Mouse (Mus musculus) ES-Bruce4 (cell line): ENCODE results near the gene Sept5. TPM values are rescaled to one million over a fixed set of nuclear protein-coding genes. Genes with fewer than 3 reads are reported as not detected.

ENCODE experiments used
- H3K27ac ChIP-seq: 2 replicates; pipeline ENCODE4 v1.5.1; 2012; ENCODE audit warnings: low read length, inconsistent platforms; ENCODE audit not compliant: insufficient read depth
- H3K27me3 ChIP-seq: 2 replicates; pipeline ENCODE4 v1.6.1; 2012; ENCODE audit warnings: mild to moderate bottlenecking, low read length, inconsistent platforms; ENCODE audit not compliant: control insufficient read depth, poor library complexity, insufficient read depth, severe bottlenecking
- H3K36me3 ChIP-seq: 2 replicates; pipeline ENCODE4 v1.6.1; 2012; ENCODE audit warnings: inconsistent platforms, mild to moderate bottlenecking, low read length, moderate library complexity; ENCODE audit not compliant: control insufficient read depth, poor library complexity, insufficient read depth, severe bottlenecking
- H3K4me1 ChIP-seq: one replicate; pipeline ENCODE4 v1.8.1; 2011; ENCODE audit warnings: low read length; ENCODE audit not compliant: control insufficient read depth, insufficient read depth
- H3K4me3 ChIP-seq: 2 replicates; pipeline ENCODE4 v1.5.1; 2011; ENCODE audit warnings: low read depth, mild to moderate bottlenecking, low read length
- H3K9ac ChIP-seq: 2 replicates; pipeline ENCODE4 v1.6.1; 2012; ENCODE audit warnings: low read depth, mild to moderate bottlenecking, inconsistent platforms; ENCODE audit not compliant: poor library complexity, severe bottlenecking
- H3K9me3 ChIP-seq: replicated peaks from 2 replicates; pipeline ENCODE4 v1.6.1; 2012; ENCODE audit warnings: mild to moderate bottlenecking, low read length, inconsistent platforms; ENCODE audit not compliant: control insufficient read depth, poor library complexity, insufficient read depth, severe bottlenecking
- CTCF ChIP-seq: IDR thresholded peaks from one replicate; pipeline ENCODE4 v1.8.1; 2011; ENCODE audit warnings: low read depth, low read length
- EP300 ChIP-seq: IDR thresholded peaks from 2 replicates; pipeline ENCODE4 v1.6.1; 2011; ENCODE audit warnings: low read depth, low read length; ENCODE audit not compliant: insufficient read depth
- POLR2A ChIP-seq: IDR thresholded peaks from one replicate; pipeline ENCODE4 v1.8.1; 2011; ENCODE audit warnings: low read length; ENCODE audit not compliant: insufficient read depth
- polyA plus RNA-seq: library from polyadenylated mRNA; stranded (reverse); fragments of >200 nt; gene quantifications from 2 replicates; pipeline ENCODE4 v1.2.4, GENCODE M21; 2011; ENCODE audit warnings: low read depth; ENCODE audit not compliant: missing spikeins, insufficient read depth, insufficient read length

Gene Sept5
- polyA plus RNA-seq, 1 experiment, result 1.8 TPM

DNA sequence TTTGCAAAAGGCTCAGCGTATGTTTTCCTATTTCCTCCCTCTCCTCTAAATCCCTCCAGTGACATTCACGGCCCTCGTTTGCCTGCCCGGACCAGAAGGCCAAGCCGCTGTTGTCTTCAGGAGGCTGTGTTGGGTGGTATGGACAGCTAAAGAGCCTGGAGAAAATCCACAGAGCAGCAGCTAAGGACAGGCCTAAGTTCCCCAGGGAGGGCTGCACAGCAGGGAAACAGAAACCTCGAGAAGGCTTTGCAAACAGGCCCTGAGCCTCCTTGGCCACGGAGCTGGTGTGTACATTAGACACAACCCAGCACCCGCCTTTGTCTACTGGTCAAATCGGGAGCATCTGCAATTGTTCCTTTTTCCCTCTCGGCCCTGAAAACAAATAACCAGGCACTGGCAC, 44.1 kb downstream of the Sept5 start:
- Histone ChIP-seq H3K27ac (no peak overlapping the region), H3K36me3 (no peaks in the 10 kb centered on the region), H3K4me1 (no peaks in the 10 kb centered on the region), H3K9ac (no peak overlapping the region), H3K4me3 (no peak overlapping the region), H3K9me3 (no peaks in the 10 kb centered on the region), H3K27me3 (peaks cover 67% of the 10 kb centered on the region)
- no peak for TF ChIP-seq EP300
- no peak for TF ChIP-seq CTCF
- no peak for TF ChIP-seq POLR2A

DNA sequence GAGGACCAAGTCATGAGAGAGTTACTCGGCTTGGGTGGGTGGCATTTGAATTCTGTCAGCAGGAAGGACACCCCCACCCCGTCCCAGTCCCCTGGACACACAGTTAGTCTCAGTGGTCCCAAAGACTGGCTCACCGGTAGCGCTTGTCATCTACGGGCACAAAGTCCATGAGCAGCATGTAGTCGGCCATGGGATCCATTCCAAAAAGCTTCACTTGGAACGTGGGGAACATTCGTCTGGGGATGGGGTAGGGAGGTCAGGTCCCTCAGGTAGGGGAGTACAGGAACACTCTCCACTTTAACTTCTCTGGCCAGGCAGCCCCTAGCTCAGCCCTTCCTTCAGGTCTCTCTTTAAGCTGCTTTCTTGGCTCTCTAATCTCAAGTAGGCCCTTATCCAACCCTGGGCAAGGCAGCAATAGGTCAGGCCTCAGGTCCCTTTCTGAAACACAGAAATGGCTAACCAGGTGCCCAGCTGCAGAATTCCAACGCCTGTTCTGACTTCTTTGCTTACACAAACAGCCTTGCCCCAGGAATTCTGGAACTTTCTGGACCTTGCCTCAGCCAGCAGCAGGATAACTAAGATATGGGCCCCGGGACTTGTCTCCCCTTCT, 44.7 kb downstream of the Sept5 start:
- H3K4me1 ChIP-seq, result no peaks in the 10 kb centered on the region

DNA sequence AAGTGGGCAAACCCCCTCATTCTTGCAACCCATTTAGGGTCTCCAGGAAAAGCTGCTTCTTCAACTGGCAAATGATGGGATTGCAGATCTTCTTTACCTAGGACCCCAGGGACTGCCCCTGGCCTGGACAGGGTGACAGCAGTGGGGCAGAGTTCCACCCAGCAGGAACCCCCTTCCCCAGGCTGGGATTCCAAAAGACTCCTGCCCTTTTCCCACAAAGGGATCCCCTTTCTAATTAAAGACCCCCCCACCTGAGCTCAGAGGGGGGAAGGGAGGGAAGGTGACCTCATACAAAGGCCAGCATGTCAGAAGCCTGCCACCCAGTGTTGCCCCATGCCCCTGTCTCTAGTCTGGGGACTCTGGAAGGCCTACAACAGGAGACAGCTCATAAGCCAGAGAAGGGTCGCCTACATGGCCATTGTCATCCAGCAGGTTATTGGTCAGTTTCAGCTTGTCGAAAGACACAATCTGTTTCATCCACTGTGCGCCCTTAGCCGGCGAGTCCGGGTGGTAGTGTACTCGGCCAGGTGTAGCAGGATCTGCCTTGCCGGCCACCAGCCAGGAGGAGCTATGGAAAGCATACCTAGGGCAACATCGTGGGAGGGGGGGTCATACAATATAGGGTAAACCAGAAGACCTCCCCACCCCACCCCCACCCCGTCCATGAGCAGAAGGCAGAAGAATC, 45.9 kb downstream of the Sept5 start:
- TF ChIP-seq POLR2A, result no peak
- no peak for TF ChIP-seq EP300
- no peak for TF ChIP-seq CTCF
- no peaks in the 10 kb centered on the region for H3K4me1 ChIP-seq
- no peak overlapping the region for H3K27ac ChIP-seq
- H3K9ac ChIP-seq, result no peak overlapping the region
- H3K4me3 ChIP-seq, result no peak overlapping the region
- H3K27me3 ChIP-seq, result peaks cover 67% of the 10 kb centered on the region
- no peaks in the 10 kb centered on the region for H3K9me3 ChIP-seq
- H3K36me3 ChIP-seq, result no peaks in the 10 kb centered on the region

More for the DNA sequence above, 44.7 kb downstream of the Sept5 start:
- Histone ChIP-seq H3K9me3 (no peaks in the 10 kb centered on the region), H3K27me3 (peaks cover 67% of the 10 kb centered on the region), H3K36me3 (no peaks in the 10 kb centered on the region), H3K4me3 (no peak overlapping the region), H3K9ac (no peak overlapping the region), H3K27ac (no peak overlapping the region)
- TF ChIP-seq EP300 (no peak), POLR2A (no peak), CTCF (no peak)

DNA sequence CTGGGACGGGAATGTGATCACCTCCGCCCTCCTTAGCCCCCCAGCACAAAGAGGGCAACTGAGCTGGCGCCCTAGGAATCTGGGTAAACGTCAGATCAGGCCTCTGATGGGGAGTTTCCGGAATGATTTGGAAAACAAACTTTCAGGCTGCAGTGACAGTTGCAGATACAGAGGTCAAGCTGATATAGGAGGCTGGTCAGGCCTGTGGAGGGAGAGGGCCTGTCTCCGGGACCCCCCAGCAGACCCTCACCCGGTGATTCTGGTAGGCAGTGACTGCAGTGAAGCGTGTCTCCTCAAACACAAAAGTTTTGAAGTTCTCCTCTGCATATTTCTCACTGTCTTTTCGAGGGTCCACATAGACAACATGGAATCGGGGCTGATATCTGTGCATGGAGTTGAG, 46.6 kb downstream of the Sept5 start:
- no peak overlapping the region for H3K9ac ChIP-seq
- peaks cover 61% of the 10 kb centered on the region for H3K27me3 ChIP-seq
- no peaks in the 10 kb centered on the region for H3K9me3 ChIP-seq
- H3K4me3 ChIP-seq, result peak overlapping the region; percentile 52
- no peaks in the 10 kb centered on the region for H3K36me3 ChIP-seq
- H3K4me1 ChIP-seq, result no peaks in the 10 kb centered on the region
- H3K27ac ChIP-seq, result no peak overlapping the region
- TF ChIP-seq CTCF (no peak), POLR2A (no peak), EP300 (no peak)

DNA sequence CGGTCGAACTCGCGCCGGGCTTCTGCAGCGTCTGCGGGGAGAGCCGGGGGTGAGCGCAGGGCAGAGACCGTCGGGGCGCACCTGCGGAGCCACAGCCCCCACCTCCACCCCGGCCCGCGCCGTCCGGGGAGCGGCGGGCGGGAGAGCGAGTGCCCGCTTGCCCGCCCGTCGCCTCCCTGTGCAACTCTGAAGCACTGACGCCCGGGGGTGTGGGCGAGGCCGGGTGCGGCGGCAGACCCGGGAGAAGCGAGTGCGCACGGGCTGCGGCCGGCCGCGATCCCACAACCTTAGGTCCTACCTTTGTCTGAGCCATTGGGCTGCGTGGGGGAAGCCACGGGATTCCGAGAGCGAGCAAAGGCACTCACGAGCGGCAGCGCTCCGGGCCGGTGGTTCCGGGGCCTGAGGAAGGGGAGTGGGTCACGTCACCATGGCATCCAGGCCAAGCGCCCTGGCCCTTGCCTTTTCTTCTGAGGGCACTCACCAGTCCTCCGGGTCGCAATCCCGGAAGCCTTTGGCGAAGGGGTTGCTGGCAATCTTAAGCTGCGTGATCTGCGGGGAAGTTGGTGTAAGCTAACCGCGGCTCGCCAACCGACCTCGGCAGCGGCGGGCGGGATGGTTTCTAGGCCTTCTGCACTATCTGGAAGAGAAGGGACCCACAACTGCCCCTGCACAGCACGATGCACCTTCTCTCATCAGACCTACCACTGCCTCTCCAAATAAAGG, 47.2 kb downstream of the Sept5 start:
- Histone ChIP-seq H3K4me3 (peak overlapping the region; percentile 52), H3K36me3 (no peaks in the 10 kb centered on the region), H3K4me1 (no peaks in the 10 kb centered on the region), H3K9me3 (no peaks in the 10 kb centered on the region), H3K27me3 (peaks cover 55% of the 10 kb centered on the region), H3K9ac (peak overlapping the region; percentile 58), H3K27ac (no peak overlapping the region)
- TF ChIP-seq EP300 (no peak), CTCF (no peak), POLR2A (no peak)

DNA sequence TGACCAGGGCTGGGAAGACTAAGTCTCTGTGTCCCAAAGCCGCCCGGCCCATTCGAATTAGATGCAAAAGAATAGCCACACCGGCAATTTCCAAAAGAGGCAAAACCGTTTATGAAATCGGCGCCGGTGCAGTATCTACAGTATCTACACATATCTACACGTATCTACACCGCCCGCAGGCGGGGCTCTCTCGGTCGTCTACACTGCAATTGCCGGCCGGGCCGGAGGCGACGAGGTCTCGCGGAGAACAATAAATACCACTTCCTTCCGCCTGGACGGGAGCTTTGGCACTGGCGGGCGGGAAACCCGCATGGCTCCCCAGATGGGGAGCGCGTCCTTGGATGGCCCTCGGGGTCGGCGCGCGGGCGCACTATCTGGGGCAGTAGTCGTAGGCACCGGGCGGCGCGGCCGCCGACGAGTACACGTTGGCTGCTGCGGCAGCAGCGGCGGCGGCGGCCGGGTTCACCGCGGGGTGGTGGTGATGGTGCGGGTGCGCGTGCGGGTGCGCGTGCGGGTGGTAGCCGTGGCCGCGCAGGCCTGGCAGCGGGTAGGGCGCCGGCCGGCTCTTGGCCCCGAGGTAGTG, 48.0 kb downstream of the Sept5 start:
- H3K9me3 ChIP-seq, result no peaks in the 10 kb centered on the region
- H3K4me1 ChIP-seq, result no peaks in the 10 kb centered on the region
- TF ChIP-seq EP300 (no peak), CTCF (no peak), POLR2A (no peak)
- no peaks in the 10 kb centered on the region for H3K36me3 ChIP-seq
- no peak overlapping the region for H3K27ac ChIP-seq
- H3K4me3 ChIP-seq, result peak overlapping the region; percentile 52
- peak overlapping the region; percentile 58 for H3K9ac ChIP-seq
- peaks cover 51% of the 10 kb centered on the region for H3K27me3 ChIP-seq
